Mouse (Mus musculus) cerebellum, adult 9-10 months (tissue): ENCODE data around the gene Blm.

Experiments used
- DNase-seq: peaks from one replicate; pipeline ENCODE4 v3.0.0; 2022

Blm gene

GRCm38 (mm10) chr7:80535009-80535744 is at the start of gene Blm:
TSS of gene Blm (minus strand) at chr7:80535119.
- DNase-seq = peak; percentile 97

GRCm38 (mm10) chr7:80583981-80584380 is 49.1 kb upstream of the Blm start:
- DNase-seq = peak; percentile 77

- DNase-seq = no peak
Measured at GRCm38 (mm10) chr7:80582821-80583451, 48.0 kb upstream of the Blm start.

- DNase-seq = peak; percentile 24
Measured at GRCm38 (mm10) chr7:80580368-80580767, 45.4 kb upstream of the Blm start.

GRCm38 (mm10) chr7:80577417-80577980 is 42.6 kb upstream of the Blm start:
- DNase-seq = no peak

- DNase-seq = no peak
Measured at GRCm38 (mm10) chr7:80576626-80577025, 41.7 kb upstream of the Blm start.

- DNase-seq = no peak
Measured at GRCm38 (mm10) chr7:80575750-80576149, 40.8 kb upstream of the Blm start.

- peak; percentile 53 for DNase-seq
Measured at GRCm38 (mm10) chr7:80573076-80573475, 38.2 kb upstream of the Blm start.

- no peak for DNase-seq
Measured at GRCm38 (mm10) chr7:80567982-80568381, 33.1 kb upstream of the Blm start.

GRCm38 (mm10) chr7:80561931-80562330 is 27.0 kb upstream of the Blm start:
- no peak for DNase-seq

- no peak for DNase-seq
Measured at GRCm38 (mm10) chr7:80561271-80561670, 26.4 kb upstream of the Blm start.

- DNase-seq = no peak
Measured at GRCm38 (mm10) chr7:80558572-80558971, 23.7 kb upstream of the Blm start.

- DNase-seq = no peak
Measured at GRCm38 (mm10) chr7:80558101-80558500, 23.2 kb upstream of the Blm start.

GRCm38 (mm10) chr7:80557161-80557560 is 22.2 kb upstream of the Blm start:
- no peak for DNase-seq

- no peak for DNase-seq
Measured at GRCm38 (mm10) chr7:80556166-80556565, 21.2 kb upstream of the Blm start.

GRCm38 (mm10) chr7:80555146-80555545 is 20.2 kb upstream of the Blm start:
- DNase-seq = no peak

GRCm38 (mm10) chr7:80554180-80555021 is 19.5 kb upstream of the Blm start:
- DNase-seq = no peak

- no peak for DNase-seq
Measured at GRCm38 (mm10) chr7:80548513-80549260, 13.8 kb upstream of the Blm start.

GRCm38 (mm10) chr7:80542139-80542831 is 7.4 kb upstream of the Blm start:
- DNase-seq = no peak

GRCm38 (mm10) chr7:80539581-80539980 is 4.7 kb upstream of the Blm start:
- no peak for DNase-seq

GRCm38 (mm10) chr7:80534291-80535008 is 469 bp downstream of the Blm start:
- DNase-seq = peak; percentile 20
